Mouse (Mus musculus): ENCODE measurements around the gene Gsdma.
"Not testable (repeated sequence)": the region's sequence is repeated elsewhere in the genome, so short reads cannot be mapped to it uniquely, and the experiment has no call there.

Gsdma gene

DNA sequence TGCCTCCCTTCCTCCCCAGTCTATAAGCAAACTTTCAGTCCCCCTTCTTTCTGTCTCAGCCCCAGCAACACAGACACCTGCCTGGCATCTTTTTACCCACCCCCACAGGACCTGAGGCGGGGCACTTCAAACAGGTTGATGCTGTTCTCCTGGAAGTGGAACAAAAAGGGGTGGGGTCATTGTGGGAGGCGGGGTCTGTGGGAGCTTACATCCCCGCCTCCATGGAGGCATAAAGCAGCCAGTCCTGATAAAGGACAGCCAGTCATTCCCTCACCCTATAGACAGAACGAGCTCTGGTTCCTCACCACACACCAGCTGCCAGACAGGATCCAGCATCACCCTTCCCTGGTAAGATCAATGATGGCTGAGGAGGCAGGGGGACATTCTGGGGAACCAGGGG lies at the start of gene Gsdma:
Gene Gsdma, plus strand, starts transcription at position 261 of the 400 bp plus-strand sequence.
- no peak for DNase-seq (ENCODE audit: low spot score in 2 of 2)

DNA sequence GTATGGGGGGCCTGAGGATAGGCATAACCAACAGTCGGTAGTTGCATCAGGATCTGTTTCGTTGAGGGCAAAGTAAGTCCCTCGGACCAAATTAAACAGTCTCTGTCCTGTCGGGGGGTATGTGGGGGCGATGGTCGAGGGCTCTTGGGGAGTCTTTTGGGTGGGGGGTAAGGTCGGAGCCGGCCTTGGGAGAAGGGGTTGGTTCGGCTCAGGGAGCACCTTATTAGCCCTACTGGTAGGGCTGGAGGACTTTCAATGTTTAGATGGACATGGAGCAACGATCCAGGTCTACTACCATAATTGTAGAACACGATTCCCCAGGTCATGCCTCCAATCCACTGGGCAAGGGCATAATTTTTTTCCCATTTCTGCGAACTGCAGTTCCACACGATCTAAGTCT lies 43.4 kb upstream of the Gsdma start:
- DNase-seq (ENCODE audit: low spot score in 2 of 2): no peak

DNA sequence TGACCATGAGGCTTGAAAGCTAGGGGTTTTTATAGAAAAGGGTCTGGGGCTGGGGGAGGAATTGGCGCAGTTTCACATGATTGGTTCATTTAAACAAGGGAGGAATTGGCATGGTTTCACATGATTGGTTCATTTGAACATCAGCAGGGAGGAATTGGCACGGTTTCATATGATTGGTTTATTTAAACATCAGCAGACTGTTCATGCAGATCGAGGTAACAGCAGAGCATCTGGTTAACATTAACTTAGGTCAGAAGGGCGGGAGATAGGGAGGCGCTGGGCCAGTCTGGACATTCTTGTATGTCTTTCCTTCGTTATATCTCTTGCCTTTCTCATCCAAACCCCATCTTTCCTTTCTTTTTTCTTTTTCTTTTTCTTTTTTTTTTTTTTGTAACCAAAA lies 40.2 kb upstream of the Gsdma start:
- not testable (repeated sequence) for DNase-seq (ENCODE audit: low spot score in 2 of 2)

DNA sequence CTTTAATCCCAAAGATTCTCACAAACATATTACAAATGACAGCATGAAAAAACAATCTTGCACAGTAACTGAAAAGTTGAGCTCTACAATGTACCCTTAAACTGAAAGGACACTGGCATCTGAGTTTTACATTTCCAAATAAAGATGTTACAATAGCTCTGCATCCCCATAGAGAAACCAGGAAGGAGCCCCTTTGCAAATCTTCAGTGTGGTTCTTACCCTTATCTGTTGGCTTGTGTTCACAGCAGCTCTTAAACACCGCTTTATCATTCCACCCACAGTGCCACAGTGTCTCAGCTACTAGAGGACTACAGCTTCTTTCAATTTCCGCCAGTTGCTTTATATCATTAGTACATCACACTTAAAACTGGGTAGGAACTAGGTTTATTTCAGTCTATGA lies 39.8 kb upstream of the Gsdma start:
- not testable (repeated sequence) for DNase-seq (ENCODE audit: low spot score in 2 of 2)

DNA sequence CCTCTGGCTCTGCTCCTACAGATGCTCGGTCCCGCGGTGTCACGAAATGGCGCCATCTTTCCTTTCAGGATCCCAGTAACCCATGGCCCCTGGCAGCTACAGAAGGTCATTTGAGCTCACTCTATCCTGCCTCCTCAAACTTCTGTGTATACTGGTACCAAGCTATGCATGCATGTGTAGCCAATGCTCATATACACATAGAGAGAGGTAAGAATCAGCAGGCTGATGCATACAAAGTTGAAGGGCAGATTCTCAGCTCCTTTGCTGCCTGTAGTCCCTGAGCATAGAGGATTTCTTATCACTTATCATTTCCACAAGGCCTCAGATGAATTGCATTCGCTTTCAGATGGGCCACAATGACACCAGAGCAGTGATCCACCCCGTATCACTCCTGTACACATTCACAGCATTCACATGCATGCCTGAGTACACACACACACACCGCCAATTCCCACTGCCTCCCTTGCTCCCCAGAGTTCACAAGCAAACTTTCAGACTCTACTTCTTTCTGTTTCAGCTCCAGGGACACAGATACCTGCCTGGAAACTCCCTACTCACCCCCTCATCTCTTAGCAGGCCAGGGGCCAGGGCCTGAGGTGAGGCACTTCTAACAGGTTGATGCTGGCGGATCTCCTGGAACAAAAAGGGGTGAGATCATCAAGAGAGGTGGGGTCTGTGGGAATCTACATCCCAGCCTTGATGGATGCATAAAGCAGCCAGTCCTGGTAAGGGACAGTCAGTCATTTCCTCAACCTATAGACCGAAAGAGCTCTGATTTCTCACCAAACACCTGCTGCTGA lies 38.3 kb upstream of the Gsdma start, which contains the start of the genes Gm12355 and Gsdma3:
Gene Gm12355, minus strand, starts transcription at position 51 of the 800 bp plus-strand sequence.
Gene Gsdma3, plus strand, starts transcription at position 750 of the 800 bp plus-strand sequence.
- DNase-seq (ENCODE audit: low spot score in 2 of 2): no peak

DNA sequence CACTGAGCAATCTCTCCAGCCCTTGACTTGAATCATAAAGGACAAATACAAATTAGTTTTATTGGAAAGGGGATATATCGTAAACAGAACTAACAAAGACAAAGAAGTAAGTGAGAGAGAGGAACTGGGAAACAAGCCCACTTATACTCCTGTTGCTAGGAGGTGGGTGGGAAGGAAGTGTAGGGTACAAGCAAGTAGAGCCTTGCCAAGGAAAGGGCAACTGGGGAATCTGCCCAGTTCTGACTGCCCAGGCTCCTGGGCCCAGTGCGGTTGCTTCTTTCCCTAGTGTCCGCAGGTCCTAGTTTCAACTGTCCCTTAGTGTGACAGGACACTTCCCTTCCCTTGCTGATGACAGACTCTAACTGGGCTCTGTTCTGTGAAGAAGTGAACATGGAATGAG lies 35.4 kb upstream of the Gsdma start:
- peak in 1 of 2 experiments; percentile 22 for DNase-seq (ENCODE audit: low spot score in 2 of 2)

DNA sequence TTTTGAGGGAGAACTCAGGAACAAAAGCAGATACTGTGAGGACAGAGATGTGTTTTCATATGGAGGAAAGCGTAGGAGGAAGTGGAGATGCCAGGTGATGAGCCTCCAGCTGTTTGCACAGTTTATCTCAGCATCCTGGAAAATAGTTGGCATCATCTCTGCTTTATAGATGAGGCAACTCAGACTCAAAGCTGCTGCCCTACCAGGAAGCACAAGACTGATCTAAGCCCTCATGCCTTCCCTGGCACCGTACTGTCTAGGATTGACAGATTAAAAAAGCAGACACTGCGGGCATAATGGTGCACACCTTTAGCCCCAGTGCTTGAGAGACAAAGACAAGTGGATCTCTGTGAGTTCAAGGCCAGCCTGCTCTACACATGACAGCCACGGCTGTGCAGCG lies 33.5 kb upstream of the Gsdma start:
- DNase-seq (ENCODE audit: low spot score in 2 of 2): no peak

DNA sequence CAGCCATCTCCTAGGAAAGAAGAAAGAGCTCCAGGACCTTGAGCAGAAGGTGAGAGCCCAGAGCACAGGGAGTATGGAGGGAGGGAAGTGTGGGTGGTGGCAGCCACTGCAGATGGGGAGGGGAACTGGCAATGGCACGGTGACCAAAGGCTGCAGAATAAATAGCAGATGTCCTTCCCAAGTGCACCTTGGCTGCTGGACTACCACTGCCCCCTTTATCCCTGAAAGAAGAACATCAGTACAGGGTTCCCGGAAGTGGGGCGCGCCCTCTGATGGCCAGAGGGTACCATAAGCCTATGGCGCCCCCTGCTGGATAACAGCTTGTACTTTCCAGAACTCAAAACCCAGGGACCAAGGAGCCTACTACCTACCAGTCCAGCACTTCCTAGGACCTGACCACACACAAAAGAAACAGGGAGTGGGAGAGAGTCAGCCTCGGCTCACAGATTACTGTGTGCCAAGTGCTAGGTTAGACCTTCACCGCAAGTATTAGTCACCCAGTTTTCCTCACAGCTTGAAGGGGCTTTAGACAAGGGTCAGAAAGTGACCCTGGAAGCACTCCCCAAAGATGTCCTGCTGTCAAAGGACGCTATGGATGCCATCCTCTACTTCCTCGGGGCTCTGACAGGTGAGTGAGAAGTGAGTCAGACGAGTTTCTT lies 28.7 kb upstream of the Gsdma start:
- DNase-seq (ENCODE audit: low spot score in 2 of 2): not testable (repeated sequence)

DNA sequence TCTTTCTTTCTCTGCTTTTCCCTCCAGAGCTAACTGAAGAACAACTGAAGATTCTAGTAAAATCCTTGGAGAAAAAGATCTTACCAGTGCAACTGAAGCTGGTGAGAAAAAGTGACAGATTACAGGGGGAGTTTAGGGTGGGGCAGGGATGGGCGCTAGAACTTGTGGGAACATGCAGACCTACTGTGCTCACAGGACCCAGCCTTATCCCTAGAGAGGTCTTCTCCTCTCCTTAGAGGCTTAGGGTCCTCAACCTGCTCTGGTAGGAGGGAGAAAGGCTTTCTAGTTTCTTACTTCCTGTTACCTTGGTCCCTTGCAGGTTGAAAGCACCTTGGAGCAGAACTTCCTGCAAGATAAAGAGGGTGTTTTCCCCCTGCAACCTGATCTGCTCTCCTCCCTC lies 26.6 kb upstream of the Gsdma start:
- no peak for DNase-seq (ENCODE audit: low spot score in 2 of 2)

DNA sequence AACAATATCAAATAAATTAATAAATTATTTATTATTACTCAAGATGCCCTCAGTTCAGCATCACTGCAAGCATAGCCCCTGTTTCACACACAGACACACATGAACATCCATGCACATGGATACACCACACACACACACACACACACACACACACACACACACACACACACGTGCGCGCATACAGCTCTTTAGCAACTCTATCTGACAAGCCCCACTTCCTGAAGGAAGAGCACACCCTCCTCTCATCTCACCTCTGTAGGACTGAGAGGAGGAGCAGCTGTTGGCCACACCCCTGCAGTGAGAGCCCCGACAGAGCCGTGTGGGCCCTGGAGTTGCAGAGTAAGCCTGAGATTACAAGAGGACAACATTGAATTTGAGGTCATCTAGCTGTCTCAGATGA lies 24.1 kb upstream of the Gsdma start:
- no peak for DNase-seq (ENCODE audit: low spot score in 2 of 2)

DNA sequence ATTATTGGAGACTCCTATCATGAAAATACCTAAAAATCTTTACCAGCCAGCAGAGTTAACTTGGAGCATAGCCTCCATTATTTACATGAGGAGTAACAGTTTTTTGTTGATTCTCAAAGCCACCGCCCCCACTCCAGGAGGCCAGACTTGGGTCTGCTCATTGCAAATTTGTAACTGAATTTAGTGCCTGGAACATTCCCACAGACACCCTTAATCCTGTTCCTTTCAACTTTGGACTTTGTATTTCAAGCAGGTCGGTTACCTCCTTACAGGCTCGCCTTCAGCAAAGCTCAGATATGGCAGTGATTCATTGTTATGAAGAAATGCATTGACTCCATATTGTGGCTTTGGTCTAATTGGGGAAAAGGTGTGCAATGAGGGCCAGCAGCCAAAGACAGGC lies 19.4 kb upstream of the Gsdma start:
- DNase-seq (ENCODE audit: low spot score in 2 of 2): no peak

DNA sequence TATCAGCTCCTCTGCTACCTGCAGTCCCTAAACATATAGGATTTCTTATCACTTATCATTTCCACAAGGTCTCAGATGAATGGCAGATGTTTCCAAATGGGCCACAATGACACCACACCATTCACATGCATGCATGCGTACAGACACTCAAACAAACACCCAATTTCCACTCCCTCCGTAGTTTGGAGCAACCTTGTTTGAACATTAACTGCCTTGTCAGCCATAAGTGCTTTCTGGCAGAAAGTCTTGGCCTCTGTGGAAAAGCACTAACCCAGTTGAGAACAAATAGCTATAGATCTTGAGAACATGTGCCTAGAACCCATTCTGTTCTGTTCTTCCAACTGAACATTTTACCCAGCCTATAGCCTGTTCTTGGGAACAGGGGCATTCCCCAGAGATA lies 18.2 kb upstream of the Gsdma start:
- no peak for DNase-seq (ENCODE audit: low spot score in 2 of 2)

DNA sequence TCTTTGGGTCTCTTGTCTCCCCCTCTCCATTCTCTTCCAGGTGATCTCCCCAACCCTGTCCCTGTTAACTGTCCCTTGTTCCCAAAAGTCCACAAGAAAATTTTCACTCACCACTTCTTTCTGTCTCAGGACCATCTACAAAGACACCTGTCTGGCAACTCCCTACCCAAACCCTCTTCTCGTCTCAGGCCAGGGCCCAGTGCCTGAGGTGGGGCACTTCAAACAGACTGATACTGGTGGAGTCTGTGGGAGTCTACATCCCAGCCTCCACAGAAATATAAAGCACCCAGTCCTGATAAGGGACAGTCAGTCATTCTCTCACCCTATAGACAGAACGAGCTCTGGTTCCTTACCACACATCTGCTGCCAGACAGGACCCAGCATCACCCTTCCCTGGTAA lies 17.7 kb upstream of the Gsdma start, which contains the start of gene Gsdma2:
Gene Gsdma2, plus strand, starts transcription at position 301 of the 400 bp plus-strand sequence.
- no peak for DNase-seq (ENCODE audit: low spot score in 2 of 2)

DNA sequence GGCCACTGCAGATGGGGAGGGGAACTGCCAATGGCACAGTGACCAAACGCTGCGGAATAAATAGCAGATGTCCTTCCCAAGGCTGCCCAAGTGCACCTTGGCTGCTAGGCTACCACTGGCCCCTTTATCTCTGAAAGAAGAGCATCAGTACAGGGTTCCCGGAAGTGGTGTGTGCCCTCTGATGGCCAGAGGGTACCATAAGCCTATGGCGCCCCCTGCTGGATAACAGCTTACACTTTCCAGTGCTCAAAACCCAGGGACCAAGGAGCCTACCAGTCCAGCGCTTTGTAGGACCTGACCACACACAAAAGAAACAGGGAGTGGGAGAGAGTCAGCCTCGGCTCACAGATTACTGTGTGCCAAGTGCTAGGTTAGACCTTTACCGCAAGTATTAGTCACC lies 9.1 kb upstream of the Gsdma start:
- DNase-seq (ENCODE audit: low spot score in 2 of 2): not testable (repeated sequence)

DNA sequence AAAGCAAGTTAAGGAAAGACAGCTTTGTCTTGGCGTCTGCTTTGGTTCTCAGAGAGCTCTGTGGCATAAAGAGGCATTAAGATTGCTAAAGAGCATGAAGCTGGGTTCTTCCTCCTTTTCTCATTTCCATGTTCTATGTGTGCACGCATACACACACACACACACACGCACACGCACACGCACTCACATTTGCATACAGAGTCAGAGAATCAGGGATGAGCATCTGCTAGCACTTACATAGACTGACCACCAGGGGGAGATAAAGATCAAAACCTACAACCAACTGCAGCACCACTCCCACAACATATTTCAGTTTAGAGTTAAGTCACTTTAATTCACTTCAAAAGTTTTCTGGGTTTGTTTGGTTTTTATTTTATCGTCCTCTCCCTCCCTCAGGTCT lies 3.6 kb upstream of the Gsdma start:
- peak; percentile 76 to 82 for DNase-seq (ENCODE audit: low spot score in 2 of 2)

DNA sequence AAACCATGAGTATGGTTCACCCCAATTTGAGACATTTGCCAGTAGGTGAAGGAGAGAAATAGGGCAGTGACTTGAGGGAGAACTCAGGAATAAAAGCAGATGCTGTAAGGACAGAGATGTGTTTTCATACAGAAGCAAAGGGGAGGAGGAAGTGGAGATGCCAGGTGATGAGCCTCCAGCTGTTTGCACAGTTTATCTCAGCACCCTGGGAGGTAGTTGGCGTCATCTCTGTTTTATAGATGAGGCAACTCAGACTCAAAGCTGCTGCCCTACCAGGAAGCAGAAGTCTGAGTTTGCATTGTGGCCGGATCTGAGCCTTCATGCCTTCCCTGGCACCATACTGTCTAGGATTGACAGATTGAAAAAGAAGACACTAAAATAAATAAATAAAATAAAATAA lies 4.8 kb downstream of the Gsdma start:
- DNase-seq (ENCODE audit: low spot score in 2 of 2): no peak

DNA sequence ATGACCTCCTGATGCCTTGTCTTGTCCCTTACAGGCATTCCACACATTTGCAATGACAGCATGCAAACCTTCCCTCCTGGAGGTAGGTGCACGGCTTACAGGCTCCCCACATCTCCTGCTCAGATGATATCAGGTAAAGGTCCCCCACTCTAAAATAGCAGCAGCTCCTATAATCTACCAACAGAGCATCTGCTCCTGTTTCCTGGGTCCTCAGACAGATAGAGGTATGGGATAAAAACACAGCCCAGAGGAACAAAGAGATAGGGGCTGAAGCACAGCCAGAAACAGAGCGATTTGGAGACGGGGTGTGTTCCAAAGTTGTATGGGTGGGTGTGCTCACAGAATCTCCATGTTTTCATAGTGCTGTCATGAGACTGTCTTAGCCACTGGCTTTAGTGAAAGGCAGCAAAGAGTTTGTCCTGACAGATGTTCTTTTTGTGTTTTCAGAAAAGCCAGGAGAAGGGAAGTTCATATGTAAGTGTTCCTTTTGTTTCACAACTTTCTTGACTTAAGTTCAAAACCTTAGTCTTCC lies 7.2 kb downstream of the Gsdma start:
- no peak for DNase-seq (ENCODE audit: low spot score in 2 of 2)

DNA sequence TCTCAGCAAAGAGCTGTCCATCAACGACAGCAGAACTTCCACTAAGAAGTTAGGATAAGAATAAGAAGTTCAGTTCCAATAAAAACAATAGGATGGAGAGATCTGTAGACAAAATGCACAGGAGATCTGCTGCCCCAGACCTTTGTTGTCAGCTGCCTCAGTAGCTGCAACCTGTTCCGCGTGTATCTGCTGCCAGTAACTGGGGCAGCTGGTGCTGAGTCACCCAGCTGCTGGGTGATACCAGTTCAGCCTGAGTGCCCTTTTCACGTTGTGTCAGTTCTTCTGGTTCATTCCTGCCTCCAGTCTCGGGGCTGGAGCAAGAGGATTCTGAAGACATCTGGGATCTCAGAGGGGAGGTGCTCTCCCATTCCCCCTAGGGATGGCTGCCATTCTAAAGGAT lies 7.7 kb downstream of the Gsdma start:
- no peak for DNase-seq (ENCODE audit: low spot score in 2 of 2)

DNA sequence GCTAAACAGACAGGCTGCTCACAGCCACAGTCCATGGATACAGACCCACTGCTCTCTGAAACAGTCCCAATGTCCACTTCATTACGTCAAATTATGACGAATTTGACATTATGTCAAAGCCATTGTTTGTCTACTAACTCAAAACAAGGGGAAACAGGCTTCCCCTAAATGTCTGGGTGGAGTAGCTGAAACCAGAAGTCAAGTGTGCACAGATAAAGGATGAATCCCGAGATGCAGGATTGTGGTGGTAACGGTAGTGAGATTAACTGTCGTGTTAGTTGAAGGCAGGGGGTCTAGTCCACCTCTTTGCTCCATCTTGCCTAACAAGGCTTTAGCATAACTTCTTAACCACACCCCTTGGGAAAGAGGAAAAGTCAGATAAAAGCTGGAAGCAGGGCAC lies 8.3 kb downstream of the Gsdma start:
- DNase-seq (ENCODE audit: low spot score in 2 of 2): no peak

DNA sequence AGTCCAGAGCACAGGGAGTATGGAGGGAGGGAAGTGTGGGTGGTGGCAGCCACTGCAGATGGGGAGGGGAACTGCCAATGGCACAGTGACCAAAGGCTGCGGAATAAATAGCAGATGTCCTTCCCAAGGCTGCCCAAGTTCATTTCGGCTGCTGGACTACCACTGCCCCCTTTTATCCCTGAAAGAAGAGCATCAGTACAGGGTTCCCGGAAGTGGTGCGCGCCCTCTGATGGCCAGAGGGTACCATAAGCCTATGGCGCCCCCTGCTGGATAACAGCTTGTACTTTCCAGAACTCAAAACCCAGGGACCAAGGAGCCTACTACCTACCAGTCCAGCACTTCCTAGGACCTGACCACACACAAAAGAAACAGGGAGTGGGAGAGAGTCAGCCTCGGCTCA lies 9.0 kb downstream of the Gsdma start:
- peak in 1 of 2 experiments; percentile 55 for DNase-seq (ENCODE audit: low spot score in 2 of 2)

DNA sequence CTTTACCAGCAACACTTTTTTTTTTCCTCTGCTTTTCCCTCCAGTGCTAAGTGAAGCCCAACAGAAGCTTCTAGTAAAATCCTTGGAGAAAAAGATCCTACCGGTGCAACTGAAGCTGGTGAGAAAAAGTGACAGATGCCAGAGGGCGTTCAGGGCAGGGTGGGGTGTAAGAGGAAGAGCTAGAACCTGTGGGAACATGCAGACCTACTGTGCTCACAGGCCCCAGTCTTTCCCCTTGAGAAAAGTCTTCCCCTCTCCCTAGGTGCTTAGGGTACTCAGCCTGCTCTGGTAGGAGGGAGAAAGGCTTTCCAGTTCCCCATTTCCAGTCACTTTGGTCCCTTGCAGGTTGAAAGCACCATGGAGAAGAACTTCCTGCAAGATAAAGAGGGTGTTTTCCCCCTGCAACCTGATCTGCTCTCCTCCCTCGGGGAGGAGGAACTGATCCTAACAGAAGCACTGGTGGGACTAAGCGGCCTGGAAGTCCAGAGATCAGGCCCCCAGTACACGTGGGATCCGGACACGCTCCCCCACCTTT lies 11.7 kb downstream of the Gsdma start:
- no peak for DNase-seq (ENCODE audit: low spot score in 2 of 2)

DNA sequence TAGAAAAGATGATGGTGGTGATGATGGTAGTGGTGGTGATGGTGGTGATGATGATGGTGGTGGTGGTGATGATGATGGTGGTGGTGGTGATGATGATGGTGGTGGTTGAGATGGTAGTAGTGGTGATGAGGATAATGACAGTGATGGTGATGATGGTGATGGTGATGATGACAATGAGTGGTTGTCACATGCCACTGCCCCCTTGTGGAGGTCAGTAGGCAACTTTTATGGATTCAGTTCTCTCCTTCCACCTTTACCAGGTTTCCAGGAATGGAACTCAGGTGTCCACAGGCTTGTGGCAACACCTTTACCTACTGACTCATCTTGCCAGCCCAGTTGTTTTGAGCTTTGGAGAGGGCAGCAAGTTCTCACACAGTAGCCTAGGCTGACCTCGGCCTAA lies 15.9 kb downstream of the Gsdma start:
- DNase-seq (ENCODE audit: low spot score in 2 of 2): no peak

DNA sequence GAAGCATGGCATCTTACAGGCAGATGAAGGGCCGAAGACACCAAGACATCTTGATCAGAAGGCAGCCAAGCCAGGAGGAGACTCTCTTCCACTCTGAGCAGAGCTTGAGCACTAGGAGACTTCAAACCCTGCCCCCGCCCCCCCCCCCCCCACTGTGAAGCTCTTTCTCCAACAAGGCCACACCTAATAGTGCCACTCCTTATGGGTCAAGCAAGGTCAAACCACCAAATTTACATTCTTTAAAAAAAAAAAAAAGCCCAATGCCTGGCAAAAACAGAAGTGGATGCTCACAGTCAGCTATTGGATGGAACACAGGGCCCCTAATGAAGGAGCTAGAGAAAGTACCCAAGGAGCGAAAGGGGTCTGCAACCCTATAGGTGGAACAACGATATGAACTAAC lies 16.4 kb downstream of the Gsdma start:
- DNase-seq (ENCODE audit: low spot score in 2 of 2): not testable (repeated sequence)
